Mouse (Mus musculus): ENCODE measurements at regions not wholly inside any gene's neighbourhood (a gene's known extent, or its start where the extent isn't known, plus 50 kb on each side); places are given as distances from the start of the nearest gene placed in this dataset.
"Not testable (repeated sequence)": the region's sequence is repeated elsewhere in the genome, so short reads cannot be mapped to it uniquely, and the experiment has no call there.

- not testable (repeated sequence) for DNase-seq (ENCODE audit: low spot score)
These were observed 339.0 kb downstream of the Dync2h1 start for GRCm38 (mm10) chr9:6845281-6845680.

GRCm38 (mm10) chr9:6834936-6835335 lies 349.3 kb downstream of the Dync2h1 start:
- DNase-seq (ENCODE audit: low spot score): not testable (repeated sequence)

- DNase-seq (ENCODE audit: low spot score): no peak
These were observed 349.8 kb downstream of the Dync2h1 start for GRCm38 (mm10) chr9:6834470-6834869.

- DNase-seq (ENCODE audit: low spot score): no peak
These were observed 351.4 kb downstream of the Dync2h1 start for GRCm38 (mm10) chr9:6832862-6833261.

GRCm38 (mm10) chr9:6831642-6832041 lies 352.6 kb downstream of the Dync2h1 start:
- not testable (repeated sequence) for DNase-seq (ENCODE audit: low spot score)

- no peak for DNase-seq (ENCODE audit: low spot score)
These were observed 357.7 kb downstream of the Dync2h1 start for GRCm38 (mm10) chr9:6826581-6826980.

- no peak for DNase-seq (ENCODE audit: low spot score)
These were observed 358.6 kb downstream of the Dync2h1 start for GRCm38 (mm10) chr9:6825609-6826008.

- DNase-seq (ENCODE audit: low spot score): not testable (repeated sequence)
These were observed 360.3 kb downstream of the Dync2h1 start for GRCm38 (mm10) chr9:6823946-6824345.

- DNase-seq (ENCODE audit: low spot score): no peak
These were observed 360.7 kb downstream of the Dync2h1 start for GRCm38 (mm10) chr9:6823536-6823935.

- DNase-seq (ENCODE audit: low spot score): no peak
These were observed 407.6 kb downstream of the Dync2h1 start for GRCm38 (mm10) chr9:6776671-6777070.

GRCm38 (mm10) chr9:6741478-6741877 lies 442.8 kb downstream of the Dync2h1 start:
- DNase-seq (ENCODE audit: low spot score): no peak

- DNase-seq (ENCODE audit: low spot score): no peak
These were observed 447.8 kb downstream of the Dync2h1 start for GRCm38 (mm10) chr9:6736411-6736810.

GRCm38 (mm10) chr9:6726411-6726810 lies 456.8 kb upstream of the Ddi1 start:
- DNase-seq (ENCODE audit: low spot score): no peak

- DNase-seq (ENCODE audit: low spot score): no peak
These were observed 407.6 kb upstream of the Ddi1 start for GRCm38 (mm10) chr9:6677225-6677718.

GRCm38 (mm10) chr9:6668001-6668969 lies 398.6 kb upstream of the Ddi1 start:
- DNase-seq (ENCODE audit: low spot score): peak; percentile 7

GRCm38 (mm10) chr9:6665679-6666078 lies 396.0 kb upstream of the Ddi1 start:
- DNase-seq (ENCODE audit: low spot score): no peak

GRCm38 (mm10) chr9:6652267-6652994 lies 382.8 kb upstream of the Ddi1 start:
- DNase-seq (ENCODE audit: low spot score): no peak

- no peak for DNase-seq (ENCODE audit: low spot score)
These were observed 382.1 kb upstream of the Ddi1 start for GRCm38 (mm10) chr9:6651572-6652236.

GRCm38 (mm10) chr9:6645796-6646309 lies 376.2 kb upstream of the Ddi1 start:
- no peak for DNase-seq (ENCODE audit: low spot score)

- DNase-seq (ENCODE audit: low spot score): no peak
These were observed 375.7 kb upstream of the Ddi1 start for GRCm38 (mm10) chr9:6645321-6645720.

GRCm38 (mm10) chr9:6617155-6617554 lies 347.5 kb upstream of the Ddi1 start:
- DNase-seq (ENCODE audit: low spot score): no peak

GRCm38 (mm10) chr9:6609284-6609627 lies 339.6 kb upstream of the Ddi1 start:
- no peak for DNase-seq (ENCODE audit: low spot score)

Measured in c-Kit-positive CD71-positive TER-119-positive erythroid progenitor cells, embryonic 14.5 days (primary cell).